Mouse (Mus musculus) lung, adult 2 months (tissue): ENCODE results near the gene Ttc12.

Experiments
- CTCF ChIP-seq: fragments of 200-500 bp; IDR thresholded peaks from 2 replicates; pipeline ENCODE4 v1.5.1; 2011; ENCODE audit warnings: mild to moderate bottlenecking, low read length, control low read depth; ENCODE audit not compliant: insufficient read depth
- POLR2A ChIP-seq: fragments of 200-500 bp; IDR thresholded peaks from 2 replicates; pipeline ENCODE4 v1.6.1; 2011; ENCODE audit warnings: low read depth, mild to moderate bottlenecking, control low read depth, low read length, borderline replicate concordance; ENCODE audit errors: extremely low read depth

DNA sequence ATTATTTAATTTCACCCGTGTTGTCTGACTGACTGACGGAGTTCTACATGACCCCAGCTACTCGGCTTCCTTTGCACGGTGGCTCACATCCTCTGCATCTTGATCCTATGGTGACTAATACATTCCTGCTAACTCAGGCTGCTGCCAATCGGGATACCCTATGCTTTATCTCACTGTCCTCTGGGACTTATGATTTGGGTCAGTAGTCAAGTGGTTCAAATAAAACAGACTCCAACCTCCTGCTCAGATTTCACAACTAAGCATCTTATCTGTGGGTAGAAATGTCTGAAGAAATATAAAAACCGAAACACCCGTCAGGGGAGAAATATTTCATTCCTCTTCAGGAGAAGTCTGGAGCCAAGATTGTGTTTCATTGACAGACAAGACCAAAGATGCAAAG, 47.4 kb upstream of the Ttc12 start:
- no peak for TF ChIP-seq POLR2A
- TF ChIP-seq CTCF: no peak
